Mouse (Mus musculus) heart, adult 11 months (tissue): ENCODE data around the gene Gm6121.
"Not testable (repeated sequence)": the region's sequence is repeated elsewhere in the genome, so short reads cannot be mapped to it uniquely, and the experiment has no call there.

Experiments used
- DNase-seq: peaks from one replicate; pipeline ENCODE4 v3.0.0; 2022

Gm6121 gene

GRCm38 (mm10) chrX:26935597-26935996 lies at the start of gene Gm6121:
Gene Gm6121, minus strand, starts transcription at chrX:26935697.
- DNase-seq, result not testable (repeated sequence)
